In genomic region chr2:124955843-124956242, GRCm38 (mm10) we compare ENCODE assay signal across 17 mouse cellular contexts.
"Had no signal": no experiment of that assay in that cellular context is flagged by ENCODE, and none has a peak within 500 bp of the region (broad histone marks: within the 10 kb centered on the region; RNA-seq: fewer than 3 reads in every experiment).

No protein-coding gene starts in this region.

- H3K9ac ChIP-seq: limb, embryonic 12.5 days; limb, embryonic 15.5 days; liver, embryonic 14.5 days; liver, postnatal 0 days; lung, embryonic 14.5 days; neural tube, embryonic 13.5 days had no signal

- H3K36me3 ChIP-seq: limb, embryonic 12.5 days; limb, embryonic 15.5 days; neural tube, embryonic 13.5 days had no signal

- H3K4me3 ChIP-seq: limb, embryonic 12.5 days; limb, embryonic 15.5 days; myocyte; neural tube, embryonic 13.5 days had no signal

- H3K4me2 ChIP-seq: limb, embryonic 12.5 days; limb, embryonic 15.5 days; liver, embryonic 11.5 days; lung, embryonic 14.5 days; neural tube, embryonic 13.5 days had no signal

- H3K9me3 ChIP-seq: limb, embryonic 12.5 days; limb, embryonic 15.5 days; neural tube, embryonic 13.5 days had no signal

- ATAC-seq: liver, postnatal 0 days; lung, postnatal 0 days; midbrain, embryonic 16.5 days had no signal

- H3K27me3 ChIP-seq: limb, embryonic 15.5 days; neural tube, embryonic 13.5 days had no signal

- DNase-seq: kidney, postnatal 4 days; left cerebral cortex, postnatal 4 days; liver, postnatal 0 days; lung, embryonic 14.5 days; thymus, adult 2 months; thymus, postnatal 14 days; thymus, postnatal 4 days had no signal

- H3K27ac ChIP-seq: limb, embryonic 15.5 days; liver, embryonic 14.5 days; macrophage; neural tube, embryonic 13.5 days; stomach, postnatal 0 days had no signal
